Mouse (Mus musculus) urinary bladder, adult 18-20 months (tissue): ENCODE measurements around the gene Trcg1.

Source experiments
- DNase-seq, 2 experiments: peaks; one replicate each; pipeline ENCODE4 v3.0.0; 2022; ENCODE audit warnings: low spot score in 2 of 2, mixed read lengths in 2 of 2

The Trcg1 gene

GRCm38 (mm10) chr9:57261913-57262794 lies 25.8 kb downstream of the Trcg1 start, which contains the start of gene 1700017B05Rik:
Gene 1700017B05Rik (minus strand): TSS chr9:57262612.
- peak; percentile 50 to 72 for DNase-seq

GRCm38 (mm10) chr9:57262795-57263684 lies 26.7 kb downstream of the Trcg1 start:
- DNase-seq: no peak

GRCm38 (mm10) chr9:57265125-57265524 lies 28.8 kb downstream of the Trcg1 start:
- no peak for DNase-seq

GRCm38 (mm10) chr9:57267421-57267820 lies 31.1 kb downstream of the Trcg1 start:
- DNase-seq: no peak

- DNase-seq: no peak
Measured at GRCm38 (mm10) chr9:57268078-57268477, 31.7 kb downstream of the Trcg1 start.

GRCm38 (mm10) chr9:57268575-57268974 lies 32.2 kb downstream of the Trcg1 start:
- no peak for DNase-seq

- no peak for DNase-seq
Measured at GRCm38 (mm10) chr9:57269384-57269783, 33.0 kb downstream of the Trcg1 start.

- no peak for DNase-seq
Measured at GRCm38 (mm10) chr9:57270399-57270798, 34.0 kb downstream of the Trcg1 start.

GRCm38 (mm10) chr9:57271081-57271480 lies 34.7 kb downstream of the Trcg1 start:
- no peak for DNase-seq

GRCm38 (mm10) chr9:57271837-57272562 lies 35.6 kb downstream of the Trcg1 start:
- no peak for DNase-seq

- no peak for DNase-seq
Measured at GRCm38 (mm10) chr9:57272902-57273804, 36.8 kb downstream of the Trcg1 start.

GRCm38 (mm10) chr9:57273805-57274494 lies 37.6 kb downstream of the Trcg1 start:
- DNase-seq: no peak

GRCm38 (mm10) chr9:57276311-57276710 lies 40.0 kb downstream of the Trcg1 start:
- no peak for DNase-seq

GRCm38 (mm10) chr9:57278268-57278667 lies 41.9 kb downstream of the Trcg1 start:
- DNase-seq: no peak

GRCm38 (mm10) chr9:57279441-57279840 lies 43.1 kb downstream of the Trcg1 start:
- no peak for DNase-seq

- no peak for DNase-seq
Measured at GRCm38 (mm10) chr9:57281549-57281948, 45.2 kb downstream of the Trcg1 start.

GRCm38 (mm10) chr9:57282686-57283085 lies 46.3 kb downstream of the Trcg1 start:
- no peak for DNase-seq

- DNase-seq: no peak
Measured at GRCm38 (mm10) chr9:57283311-57283710, 47.0 kb downstream of the Trcg1 start.

- no peak for DNase-seq
Measured at GRCm38 (mm10) chr9:57287183-57287582, 50.8 kb downstream of the Trcg1 start.

GRCm38 (mm10) chr9:57294905-57295304 lies 58.5 kb downstream of the Trcg1 start:
- no peak for DNase-seq
